Mouse (Mus musculus) cerebellum, postnatal 14 days (tissue): ENCODE measurements around the gene Acsbg1.

ENCODE experiments used
- DNase-seq, 2 experiments: peaks; one replicate each; pipeline ENCODE4 v3.0.0; 2021; ENCODE audit warnings: mixed read lengths in 2 of 2

The Acsbg1 gene

GRCm38 (mm10) chr9:54668455-54668854, 6.8 kb upstream of the Acsbg1 start:
- DNase-seq: peak; percentile 52 to 63

GRCm38 (mm10) chr9:54666116-54666515, 4.4 kb upstream of the Acsbg1 start:
- no peak for DNase-seq

DNA sequence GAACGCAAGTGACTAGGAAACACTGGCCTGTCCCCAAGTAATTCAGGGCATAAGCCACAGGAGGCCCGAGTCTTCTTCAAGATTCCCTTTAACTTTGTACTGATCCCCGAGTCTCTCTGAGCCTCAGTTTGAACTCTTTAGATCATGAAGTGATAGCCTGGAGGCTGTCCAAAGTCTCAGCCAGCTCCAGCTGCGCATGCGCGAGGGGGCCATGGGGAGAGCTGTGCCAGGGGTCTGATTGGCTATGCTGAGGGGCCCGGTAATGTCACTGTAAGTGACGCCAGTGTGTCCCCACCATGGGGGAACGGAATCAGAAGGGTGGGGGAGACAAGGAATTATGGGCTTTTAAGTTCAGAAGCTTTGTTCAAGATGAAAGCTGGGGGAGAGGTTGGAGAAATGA, 2.7 kb upstream of the Acsbg1 start:
- peak; percentile 44 to 57 for DNase-seq

- no peak for DNase-seq
These were observed 2.9 kb downstream of the Acsbg1 start for GRCm38 (mm10) chr9:54658773-54659172.

DNA sequence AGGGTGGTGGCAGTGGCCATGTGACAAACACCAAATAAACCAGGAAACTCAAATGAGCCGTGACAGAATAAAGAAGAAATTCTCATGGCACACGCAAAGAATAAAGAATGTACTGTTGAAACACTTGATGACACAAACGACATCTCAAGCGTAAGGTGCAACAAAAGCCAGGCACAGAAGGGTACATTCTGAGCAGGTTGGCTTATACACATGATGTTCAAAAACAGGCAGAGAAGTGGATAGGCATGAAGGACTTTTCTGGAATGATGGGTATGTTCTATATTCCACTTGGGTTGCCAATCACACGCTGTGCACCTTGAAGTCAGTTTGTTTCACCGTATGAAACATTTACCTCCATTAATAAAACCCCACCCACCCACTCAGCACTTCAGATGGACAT, 5.3 kb downstream of the Acsbg1 start:
- no peak for DNase-seq

DNA sequence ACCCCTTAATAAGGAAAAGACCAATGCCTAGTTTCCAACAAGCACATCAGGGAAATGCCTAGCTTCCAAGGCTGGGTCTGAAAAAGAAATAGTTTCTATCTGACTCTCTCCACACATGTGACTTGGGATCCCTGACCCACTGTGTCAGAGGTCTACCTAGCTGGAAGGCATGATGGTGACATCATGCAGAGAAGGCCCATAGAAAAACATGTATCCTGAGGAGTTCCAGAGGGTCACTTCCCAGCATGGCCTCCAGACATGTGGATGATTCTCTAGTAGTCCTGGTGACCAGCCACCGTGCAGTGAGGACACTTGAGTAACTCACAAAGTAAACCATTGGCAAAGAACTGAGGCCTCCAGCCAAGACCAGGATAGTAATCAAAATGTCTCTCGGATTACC, 5.8 kb downstream of the Acsbg1 start:
- no peak for DNase-seq

DNA sequence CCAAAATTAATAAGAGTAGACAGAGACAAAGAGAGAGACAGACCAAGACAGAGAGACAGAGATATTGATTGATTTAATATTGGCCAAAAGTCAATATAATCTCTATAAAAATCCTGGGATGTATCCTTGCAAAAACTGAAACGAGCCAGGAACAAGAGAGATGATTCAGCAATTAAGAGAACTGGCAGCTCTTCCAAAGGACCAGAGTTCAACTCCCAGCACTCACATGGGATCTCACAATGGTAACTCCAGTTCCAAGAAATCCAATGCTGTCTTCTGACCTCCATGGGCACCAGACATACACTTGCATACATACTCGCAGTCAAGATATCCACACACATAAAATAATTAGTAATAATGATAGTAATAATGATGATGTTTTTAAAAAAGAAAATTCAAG, 8.9 kb downstream of the Acsbg1 start:
- no peak for DNase-seq

- DNase-seq: no peak
These were observed 12.3 kb downstream of the Acsbg1 start for GRCm38 (mm10) chr9:54649360-54649759.

- DNase-seq: no peak
These were observed 14.2 kb downstream of the Acsbg1 start for GRCm38 (mm10) chr9:54647456-54647855.

- no peak for DNase-seq
These were observed 15.4 kb downstream of the Acsbg1 start for GRCm38 (mm10) chr9:54646252-54646651.

- DNase-seq: no peak
These were observed 16.1 kb downstream of the Acsbg1 start for GRCm38 (mm10) chr9:54645530-54645929.

GRCm38 (mm10) chr9:54643179-54643578, 18.5 kb downstream of the Acsbg1 start:
- no peak for DNase-seq

- DNase-seq: no peak
These were observed 19.1 kb downstream of the Acsbg1 start for GRCm38 (mm10) chr9:54642556-54642955.

DNA sequence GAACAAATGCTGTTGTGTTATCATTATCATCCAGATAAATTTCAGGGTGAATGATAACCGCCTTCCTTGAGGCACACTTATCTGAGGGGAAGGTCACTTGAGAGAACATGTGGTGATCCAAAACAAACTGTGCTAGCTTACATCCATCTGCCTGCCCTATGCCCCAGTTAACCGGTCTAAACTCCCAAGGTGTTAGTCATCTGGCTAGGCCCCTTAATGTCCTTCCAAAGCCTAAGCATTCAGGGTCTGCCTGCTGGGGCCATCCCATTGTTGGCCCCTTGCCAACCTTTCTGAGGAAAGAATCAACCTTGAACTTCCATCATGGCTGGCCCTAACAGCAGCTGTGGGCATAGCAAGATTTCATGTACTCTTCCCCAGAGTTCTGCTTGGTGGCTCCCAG, 19.5 kb downstream of the Acsbg1 start:
- DNase-seq: no peak

DNA sequence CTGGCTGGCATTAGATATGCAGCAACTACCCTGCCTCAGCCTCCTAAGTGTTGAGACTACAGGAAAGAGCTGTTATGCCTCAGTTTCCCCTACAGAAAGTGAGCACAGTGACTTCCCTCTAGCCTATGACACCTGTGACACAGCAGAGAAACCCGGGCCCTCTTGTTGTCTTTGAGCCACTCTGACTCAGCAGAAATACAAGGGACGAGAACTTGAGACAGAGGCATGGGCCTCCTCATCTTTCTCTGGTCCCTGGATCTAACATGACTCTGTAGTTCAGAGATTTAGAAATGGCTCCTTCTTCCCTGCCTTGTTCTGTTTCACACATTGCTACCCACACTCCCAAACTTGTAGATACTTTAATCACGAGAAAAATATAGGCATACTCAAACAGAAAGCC, 20.1 kb downstream of the Acsbg1 start:
- DNase-seq: no peak

- no peak for DNase-seq
These were observed 22.5 kb downstream of the Acsbg1 start for GRCm38 (mm10) chr9:54639192-54639591.

GRCm38 (mm10) chr9:54637510-54638314, 24.0 kb downstream of the Acsbg1 start:
- DNase-seq: no peak

GRCm38 (mm10) chr9:54633401-54633800, 28.3 kb downstream of the Acsbg1 start:
- DNase-seq: no peak

GRCm38 (mm10) chr9:54630905-54631304, 30.8 kb downstream of the Acsbg1 start:
- no peak for DNase-seq

GRCm38 (mm10) chr9:54629613-54630261, 31.9 kb downstream of the Acsbg1 start:
- peak; percentile 67 for DNase-seq

DNA sequence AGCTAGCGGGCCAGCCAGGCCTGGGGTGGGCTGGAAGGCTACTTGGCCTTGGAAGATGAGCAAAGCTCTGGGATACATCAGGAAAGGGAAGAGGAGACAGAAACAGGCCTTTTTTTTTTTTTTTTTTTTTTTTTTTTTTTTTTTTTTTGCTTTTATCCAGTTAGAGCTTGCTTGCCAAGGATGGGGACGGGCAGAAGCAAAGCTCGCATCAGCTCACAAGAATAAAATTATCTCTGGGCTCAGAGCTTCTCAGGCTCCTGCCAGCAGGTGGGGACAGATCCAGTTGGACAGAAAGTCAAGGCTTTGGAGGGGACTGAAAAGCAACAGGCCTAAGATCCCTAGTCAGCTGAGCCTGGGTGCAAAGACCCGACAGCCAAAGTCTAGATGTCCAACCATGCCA, 32.9 kb downstream of the Acsbg1 start:
- DNase-seq: peak; percentile 49 to 57

DNA sequence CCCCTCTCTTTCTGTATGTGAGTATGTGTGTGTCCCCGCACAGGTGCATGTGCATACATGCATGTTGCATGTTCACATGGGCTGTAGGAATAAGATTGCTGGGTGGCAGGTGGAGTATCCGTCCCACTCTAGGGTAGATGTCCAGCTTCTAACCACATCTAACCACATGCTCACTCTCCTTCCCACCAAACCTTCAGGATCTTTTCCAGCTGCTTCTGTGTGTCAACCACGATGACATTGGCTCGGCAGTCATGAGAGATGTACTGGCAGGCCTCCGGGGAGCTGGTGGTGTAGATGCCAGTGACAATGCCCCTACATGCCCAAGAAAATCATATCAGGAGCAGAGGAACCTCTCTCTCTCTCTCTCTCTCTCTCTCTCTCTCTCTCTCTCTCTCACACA, 34.4 kb downstream of the Acsbg1 start:
- DNase-seq: no peak

- peak; percentile 51 to 77 for DNase-seq
These were observed 47.4 kb downstream of the Acsbg1 start for GRCm38 (mm10) chr9:54614182-54614850.

DNA sequence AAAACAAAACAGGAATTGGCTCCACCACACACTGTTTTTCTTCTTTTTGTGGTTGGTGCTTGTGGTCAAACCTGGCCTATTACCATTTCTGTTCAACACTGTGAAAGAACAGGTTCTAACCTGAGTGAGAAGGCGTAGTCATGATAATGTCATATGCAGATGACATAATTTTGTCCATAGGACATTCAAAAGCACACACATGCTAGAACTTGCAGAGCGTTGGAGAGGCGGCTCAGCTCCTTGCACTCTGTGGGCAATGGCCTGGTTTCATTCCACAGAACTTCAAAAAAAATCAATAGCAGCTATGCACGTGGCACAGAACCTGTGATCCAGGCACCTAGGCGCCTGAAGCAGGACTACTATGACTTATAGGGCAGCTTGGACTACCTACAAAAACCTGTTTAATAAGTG, 48.9 kb downstream of the Acsbg1 start:
- no peak for DNase-seq
